Mouse (Mus musculus) lung, embryonic 14.5 days (tissue): Measurements from ENCODE around the gene 9030025P20Rik. TPM values are rescaled to one million over a fixed set of nuclear protein-coding genes. Genes with fewer than 3 reads are reported as not detected.

Experiments
- ATAC-seq: fragments of 200-750 bp; cut with Nextera tagmentation; 2 replicates; pipeline ENCODE4 v1.8.0; 2017; ENCODE audit warnings: mild to moderate bottlenecking, moderate TSS enrichment, moderate library complexity; ENCODE audit not compliant: insufficient read depth
- DNase-seq: peaks from one replicate; pipeline ENCODE4 v3.0.0-alpha.2; 2015
- H3K27ac ChIP-seq: fragments of 300-500 bp; sonication (generic); 2 replicates; pipeline ENCODE4 v1.5.1; 2014; ENCODE audit warnings: low read depth, mild to moderate bottlenecking, moderate library complexity
- H3K27me3 ChIP-seq: fragments of 300-500 bp; sonication (generic); 2 replicates; pipeline ENCODE4 v1.6.1; 2014; ENCODE audit warnings: low read length, control low read depth; ENCODE audit not compliant: insufficient read depth
- H3K36me3 ChIP-seq: fragments of 300-500 bp; sonication (generic); 2 replicates; pipeline ENCODE4 v1.6.1; 2014; ENCODE audit warnings: control low read depth; ENCODE audit not compliant: insufficient read depth
- H3K4me1 ChIP-seq: fragments of 300-500 bp; sonication (generic); 2 replicates; pipeline ENCODE4 v1.6.1; 2014; ENCODE audit warnings: antibody characterized with exemption, control low read depth; ENCODE audit not compliant: insufficient read depth
- H3K4me2 ChIP-seq: fragments of 300-500 bp; sonication (generic); 2 replicates; pipeline ENCODE4 v1.6.1; 2014; ENCODE audit warnings: mild to moderate bottlenecking
- H3K4me3 ChIP-seq: fragments of 300-500 bp; sonication (generic); 2 replicates; pipeline ENCODE4 v1.5.1; 2014; ENCODE audit warnings: low read depth, low read length
- H3K9ac ChIP-seq: fragments of 300-500 bp; sonication (generic); 2 replicates; pipeline ENCODE4 v1.6.1; 2014
- H3K9me3 ChIP-seq: fragments of 300-500 bp; sonication (generic); 2 replicates; pipeline ENCODE4 v1.6.1; 2016; ENCODE audit warnings: low read depth, low read length, control low read depth
- CTCF ChIP-seq: IDR thresholded peaks from 2 replicates; pipeline ENCODE4 v1.5.1; 2016; ENCODE audit warnings: antibody characterized with exemption, low read depth
- whole genome bisulfite sequencing: fragments of 180-500 bp; shearing (Covaris S2); extraction: QIAGEN DNeasy Blood & Tissue Kit; methylation state at CpG from one replicate; pipeline ENCODE4 v1.1.7; 2014; 5-methylcytosine and 5-hydroxymethylcytosine counted together
- polyA plus RNA-seq: library from polyadenylated mRNA; unstranded; fragments of >200 nt; fragmentation: Nextera tagmentation; extraction: Ambion mirVana; gene quantifications from 2 replicates; pipeline ENCODE4 v1.2.1, GENCODE M21; 2014

9030025P20Rik gene
- polyA plus RNA-seq, 1 experiment from 2014 or later: 10.3 TPM

- Histone ChIP-seq H3K27me3 (no peaks in the 10 kb centered on the region), H3K9me3 (no peaks in the 10 kb centered on the region), H3K4me3 (peak within 1 kb of the TSS; percentile 54), H3K36me3 (peaks cover 27% of the 10 kb centered on the region), H3K9ac (peak within 1 kb of the TSS; percentile 62), H3K4me1 (no peaks in the 10 kb centered on the region), H3K4me2 (peak within 1 kb of the TSS; percentile 88), H3K27ac (peak within 1 kb of the TSS; percentile 78)
- DNase-seq (peak; percentile 100), ATAC-seq (peak; percentile 98)
- TF ChIP-seq CTCF: no peak
- WGBS: under 1% methylated on average over 54 of the region's 54 CpGs
These were observed 35.1 kb upstream of the 9030025P20Rik start, which contains the start of the genes Wdr27 and 1600012H06Rik for GRCm38 (mm10) chr17:14943009-14943728. Wdr27 (minus strand) TSS chr17:14943158. 1600012H06Rik (plus strand) TSS chr17:14943184.

- H3K9me3 ChIP-seq: no peaks in the 10 kb centered on the region
- peak overlapping the region; percentile 77; the same call in 1 of the 2 replicates for H3K27ac ChIP-seq
- DNase-seq (no peak), ATAC-seq (0 out of 2 replicates have a peak, but pooled peaks have one; percentile 9)
- no peaks in the 10 kb centered on the region for H3K27me3 ChIP-seq
- peak overlapping the region; percentile 62 for H3K9ac ChIP-seq
- no peak for TF ChIP-seq CTCF
- peaks cover 32% of the 10 kb centered on the region for H3K36me3 ChIP-seq
- WGBS: 14% methylated on average over 16 of the region's 16 CpGs
- peak overlapping the region; percentile 54 for H3K4me3 ChIP-seq
- peak overlapping the region; percentile 88 for H3K4me2 ChIP-seq
- H3K4me1 ChIP-seq: no peaks in the 10 kb centered on the region
These were observed 34.6 kb upstream of the 9030025P20Rik start for GRCm38 (mm10) chr17:14943729-14944059.

- no peak overlapping the region; the same call in 1 of the 2 replicates for H3K4me3 ChIP-seq
- H3K9me3 ChIP-seq: no peaks in the 10 kb centered on the region
- peaks cover 39% of the 10 kb centered on the region for H3K36me3 ChIP-seq
- H3K27ac ChIP-seq: no peak overlapping the region
- peak overlapping the region; percentile 88; the same call in 1 of the 2 replicates for H3K4me2 ChIP-seq
- ATAC-seq: no peak
- H3K27me3 ChIP-seq: no peaks in the 10 kb centered on the region
- no peak overlapping the region for H3K9ac ChIP-seq
- H3K4me1 ChIP-seq: no peaks in the 10 kb centered on the region
- 68% methylated on average over 1 of the region's 1 CpGs for WGBS
- no peak for TF ChIP-seq CTCF
- DNase-seq: no peak
These were observed 33.7 kb upstream of the 9030025P20Rik start for GRCm38 (mm10) chr17:14944551-14944950.

- H3K36me3 ChIP-seq: peaks cover 78% of the 10 kb centered on the region
- WGBS: 82% methylated on average over 7 of the region's 7 CpGs
These were observed 29.0 kb upstream of the 9030025P20Rik start for GRCm38 (mm10) chr17:14949161-14949827.

GRCm38 (mm10) chr17:14953452-14953851 is 24.8 kb upstream of the 9030025P20Rik start:
- WGBS: 83% methylated on average over 8 of the region's 8 CpGs
- H3K36me3 ChIP-seq: peaks cover 61% of the 10 kb centered on the region
- ATAC-seq: no peak

More at GRCm38 (mm10) chr17:14949161-14949827, 29.0 kb upstream of the 9030025P20Rik start:
- no peak overlapping the region for H3K9ac ChIP-seq
- TF ChIP-seq CTCF: no peak
- no peak for ATAC-seq
- H3K27ac ChIP-seq: no peak overlapping the region
- H3K4me3 ChIP-seq: no peak overlapping the region
- H3K9me3 ChIP-seq: no peaks in the 10 kb centered on the region
- H3K4me1 ChIP-seq: no peaks in the 10 kb centered on the region
- no peak for DNase-seq
- H3K4me2 ChIP-seq: no peak overlapping the region
- no peaks in the 10 kb centered on the region for H3K27me3 ChIP-seq

GRCm38 (mm10) chr17:14958686-14959327 is 19.5 kb upstream of the 9030025P20Rik start:
- H3K27ac ChIP-seq: no peak overlapping the region
- ATAC-seq (no peak), DNase-seq (no peak)
- no peaks in the 10 kb centered on the region for H3K9me3 ChIP-seq
- H3K4me1 ChIP-seq: 0 out of 2 replicates have a peak, but pooled peaks cover 4% of the 10 kb centered on the region
- H3K9ac ChIP-seq: no peak overlapping the region
- WGBS: 81% methylated on average over 5 of the region's 5 CpGs
- no peak overlapping the region for H3K4me2 ChIP-seq
- no peak for TF ChIP-seq CTCF
- H3K27me3 ChIP-seq: no peaks in the 10 kb centered on the region
- H3K36me3 ChIP-seq: peaks cover 20% of the 10 kb centered on the region
- H3K4me3 ChIP-seq: no peak overlapping the region

More at GRCm38 (mm10) chr17:14953452-14953851, 24.8 kb upstream of the 9030025P20Rik start:
- Histone ChIP-seq H3K9ac (no peak overlapping the region), H3K27me3 (no peaks in the 10 kb centered on the region), H3K4me3 (no peak overlapping the region), H3K4me1 (no peaks in the 10 kb centered on the region), H3K27ac (no peak overlapping the region), H3K4me2 (no peak overlapping the region), H3K9me3 (no peaks in the 10 kb centered on the region)
- no peak for TF ChIP-seq CTCF
- no peak for DNase-seq
